Mouse (Mus musculus) olfactory bulb, adult 2 months (tissue): ENCODE data around the gene Tmem63b.

Experiments
- CTCF ChIP-seq: fragments of 200-500 bp; IDR thresholded peaks from 2 replicates; pipeline ENCODE4 v1.5.1; 2012; ENCODE audit warnings: low read depth, mild to moderate bottlenecking, low read length, moderate library complexity; ENCODE audit not compliant: insufficient read depth
- POLR2A ChIP-seq: fragments of 200-500 bp; IDR thresholded peaks from 2 replicates; pipeline ENCODE4 v1.6.1; 2012; ENCODE audit warnings: mild to moderate bottlenecking, low read depth, low read length, moderate library complexity; ENCODE audit not compliant: insufficient read depth

DNA sequence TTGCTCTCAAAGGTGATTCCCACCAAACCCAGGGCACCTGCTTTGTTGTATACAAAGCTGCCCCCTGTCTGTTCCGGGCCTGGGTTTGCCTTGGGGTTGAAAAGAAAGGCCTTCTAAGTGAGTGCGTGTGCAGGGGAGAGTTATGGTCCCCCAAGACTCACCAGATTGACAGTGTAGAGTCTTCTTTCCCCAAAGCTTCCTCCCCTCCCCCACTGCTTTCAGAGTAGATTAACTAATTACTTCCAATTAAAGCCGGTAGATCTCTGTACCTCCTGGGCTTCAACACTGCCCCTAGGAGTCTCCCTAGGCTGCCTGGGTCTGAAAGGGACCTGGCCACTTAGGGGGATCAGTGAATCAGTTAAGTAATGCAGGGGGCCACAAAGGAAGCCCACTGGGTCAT is 47.6 kb upstream of the Tmem63b start:
- TF ChIP-seq CTCF (no peak), POLR2A (no peak)
